Mouse (Mus musculus) heart, embryonic 16.5 days (tissue): Measurements from ENCODE around the gene Cdkn2aipnl. TPM values are rescaled to one million over a fixed set of nuclear protein-coding genes. Genes with fewer than 3 reads are reported as not detected.
A peak's percentile ranks its signal among the peaks of the same experiment; 100 is the strongest.

Experiments used
- ATAC-seq: fragments of 200-750 bp; cut with Nextera tagmentation; replicated peaks from 2 replicates; pipeline ENCODE4 v1.8.0; 2017; ENCODE audit warnings: moderate number of reproducible peaks; ENCODE audit not compliant: insufficient read depth, low FRiP score; ENCODE audit errors: extremely low read depth
- H3K27ac ChIP-seq: fragments of 300-500 bp; sonication (generic); 2 replicates; pipeline ENCODE4 v1.5.1; 2014; ENCODE audit warnings: mild to moderate bottlenecking, low read length, control low read depth, moderate library complexity
- H3K27me3 ChIP-seq: fragments of 300-500 bp; sonication (generic); 2 replicates; pipeline ENCODE4 v1.6.1; 2014; ENCODE audit warnings: low read length, mixed read lengths; ENCODE audit not compliant: control insufficient read depth, insufficient read depth
- H3K36me3 ChIP-seq: fragments of 300-500 bp; sonication (generic); 2 replicates; pipeline ENCODE4 v1.6.1; 2014; ENCODE audit not compliant: control insufficient read depth, insufficient read depth
- H3K4me1 ChIP-seq: fragments of 300-500 bp; sonication (generic); 2 replicates; pipeline ENCODE4 v1.6.1; 2014; ENCODE audit warnings: low read length, mixed read lengths; ENCODE audit not compliant: control insufficient read depth, insufficient read depth
- H3K4me2 ChIP-seq: fragments of 300-500 bp; sonication (generic); 2 replicates; pipeline ENCODE4 v1.6.1; 2014; ENCODE audit warnings: low read depth, mild to moderate bottlenecking, control low read depth, low read length
- H3K4me3 ChIP-seq: fragments of 300-500 bp; sonication (generic); 2 replicates; pipeline ENCODE4 v1.5.1; 2014; ENCODE audit warnings: mild to moderate bottlenecking, control low read depth, low read length
- H3K9ac ChIP-seq: fragments of 300-500 bp; sonication (generic); 2 replicates; pipeline ENCODE4 v1.6.1; 2014; ENCODE audit warnings: low read length, control low read depth
- H3K9me3 ChIP-seq: fragments of 300-500 bp; sonication (generic); replicated peaks from 2 replicates; pipeline ENCODE4 v1.6.1; 2016; ENCODE audit warnings: low read length; ENCODE audit not compliant: control insufficient read depth
- WGBS: fragments of 180-500 bp; shearing (Covaris S2); extraction: QIAGEN DNeasy Blood & Tissue Kit; methylation state at CpG from one replicate; pipeline ENCODE4 v1.1.7; 2014; 5-methylcytosine and 5-hydroxymethylcytosine counted together
- polyA plus RNA-seq: library from polyadenylated mRNA; unstranded; fragments of >200 nt; fragmentation: Nextera tagmentation; extraction: Ambion mirVana; gene quantifications from 2 replicates; pipeline ENCODE4 v1.2.1, GENCODE M21; 2015

Gene Cdkn2aipnl
- polyA plus RNA-seq, 1 experiment from 2014 or later, result 81.1 TPM

DNA sequence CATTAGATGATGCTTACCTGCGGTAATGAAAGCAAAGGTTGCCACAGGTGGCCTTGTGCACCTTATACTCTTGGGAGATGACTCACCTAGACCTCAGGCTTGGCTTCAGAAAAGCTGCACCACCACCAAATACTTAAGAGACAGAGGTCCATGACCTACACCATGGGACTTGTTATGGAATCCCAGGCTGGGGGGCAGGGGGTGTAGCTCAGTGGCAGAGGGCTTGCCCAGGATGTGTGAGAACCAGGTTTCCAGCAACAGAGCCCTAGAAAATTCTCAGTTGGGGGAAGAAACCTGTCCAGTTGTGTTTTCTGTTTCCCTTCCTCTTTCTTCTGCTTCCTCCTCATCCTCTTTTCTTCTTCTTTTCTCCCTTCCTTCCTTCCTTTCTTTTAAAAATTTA, 36.3 kb upstream of the Cdkn2aipnl start:
- H3K4me3 ChIP-seq, result no peak overlapping the region
- H3K9ac ChIP-seq, result no peak overlapping the region
- H3K27ac ChIP-seq, result no peak overlapping the region
- H3K36me3 ChIP-seq, result no peaks in the 10 kb centered on the region
- 89% methylated on average over 1 of the region's 1 CpGs for WGBS
- no peaks in the 10 kb centered on the region for H3K4me1 ChIP-seq
- no peak for ATAC-seq
- no peaks in the 10 kb centered on the region for H3K27me3 ChIP-seq
- no peaks in the 10 kb centered on the region for H3K9me3 ChIP-seq
- no peak overlapping the region for H3K4me2 ChIP-seq

DNA sequence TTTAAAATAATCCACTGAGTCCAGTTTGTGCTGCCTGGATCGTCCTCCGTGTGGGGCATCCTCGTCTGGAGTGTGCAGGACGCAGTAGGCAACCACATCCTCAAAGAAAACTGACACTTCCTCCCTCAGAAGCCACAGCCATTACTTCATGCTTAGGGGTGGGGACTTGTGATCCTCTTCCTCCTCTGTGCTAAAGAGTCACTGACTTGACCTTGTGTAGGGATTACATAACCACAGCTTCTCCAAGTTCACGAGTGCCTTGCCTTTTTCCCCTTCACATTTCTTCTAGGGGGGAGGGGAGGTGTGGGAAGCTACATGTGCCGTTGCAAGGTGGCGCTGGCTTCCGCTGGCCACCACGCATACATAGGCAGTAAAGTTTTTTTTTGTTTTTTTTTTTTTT, 35.7 kb upstream of the Cdkn2aipnl start:
- Histone ChIP-seq H3K9me3 (no peaks in the 10 kb centered on the region), H3K4me1 (no peaks in the 10 kb centered on the region), H3K4me2 (no peak overlapping the region), H3K4me3 (no peak overlapping the region), H3K36me3 (no peaks in the 10 kb centered on the region), H3K9ac (no peak overlapping the region), H3K27ac (no peak overlapping the region), H3K27me3 (no peaks in the 10 kb centered on the region)
- WGBS, result 75% methylated on average over 9 of the region's 9 CpGs
- no peak for ATAC-seq

DNA sequence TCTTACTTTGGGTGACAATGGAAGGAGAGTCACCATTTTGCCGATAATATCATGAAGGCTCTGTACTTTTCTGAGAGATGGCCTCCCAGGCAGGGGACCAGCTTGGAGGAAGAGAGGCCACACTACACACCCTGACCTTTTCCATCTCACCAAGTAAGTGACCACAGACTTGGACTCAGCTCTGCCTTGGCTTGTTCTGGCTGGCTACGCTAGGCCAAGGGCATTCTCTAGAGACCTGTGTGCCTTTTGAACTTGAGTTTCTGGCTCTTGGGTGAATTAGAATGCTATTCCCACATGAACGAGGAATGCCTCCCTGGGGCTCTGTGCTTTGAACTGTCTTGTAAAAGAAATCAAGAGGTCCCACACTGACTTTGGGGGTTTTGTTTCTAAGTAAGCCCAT, 33.2 kb upstream of the Cdkn2aipnl start:
- Histone ChIP-seq H3K9me3 (no peaks in the 10 kb centered on the region), H3K4me1 (peaks cover 2% of the 10 kb centered on the region; the same call in 1 of the 2 replicates), H3K27ac (no peak overlapping the region), H3K4me2 (no peak overlapping the region), H3K9ac (no peak overlapping the region), H3K36me3 (no peaks in the 10 kb centered on the region), H3K27me3 (no peaks in the 10 kb centered on the region), H3K4me3 (no peak overlapping the region)
- 80% methylated on average over 3 of the region's 3 CpGs for WGBS
- ATAC-seq, result no peak

DNA sequence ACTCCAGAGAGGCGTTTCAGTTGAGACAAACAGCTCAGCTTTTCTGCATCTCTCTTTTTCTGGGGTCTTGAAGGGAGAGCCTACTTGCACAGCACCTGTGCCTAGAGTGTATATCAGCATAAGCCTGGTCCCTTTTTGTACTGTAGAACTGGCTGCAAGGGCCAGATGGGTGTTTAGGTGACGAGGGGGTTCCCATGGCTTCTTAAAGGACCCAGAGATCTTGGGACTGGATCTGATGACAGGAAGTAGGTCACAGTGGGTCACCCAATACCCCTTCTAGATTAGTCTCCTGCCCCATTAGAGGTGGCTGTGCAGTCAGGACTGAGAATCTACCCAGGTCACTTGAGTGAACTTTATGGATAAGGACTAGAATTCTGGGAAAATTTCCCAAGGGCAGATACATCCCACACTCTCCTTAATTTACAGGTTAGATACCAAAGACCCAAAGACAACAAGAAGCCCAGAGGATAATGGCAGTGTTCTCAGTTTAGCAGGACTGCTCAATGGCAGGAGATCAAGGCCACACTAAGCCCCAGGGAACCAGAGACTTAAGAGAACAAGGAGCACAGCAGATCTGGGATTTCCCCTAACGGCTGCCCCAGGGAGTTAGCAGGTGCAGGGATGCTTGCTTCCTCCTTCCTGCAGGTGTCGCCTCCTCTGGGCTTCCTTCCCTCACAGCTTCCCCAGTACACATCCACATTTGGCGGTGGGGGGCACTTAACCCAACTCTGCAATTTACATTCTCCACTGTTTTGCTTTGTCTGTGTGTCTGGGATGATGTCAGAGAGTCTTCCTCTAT, 31.6 kb upstream of the Cdkn2aipnl start:
- 55% methylated on average over 5 of the region's 5 CpGs for WGBS
- 0 out of 2 replicates have a peak, but pooled peaks have one; percentile 33 for ATAC-seq
- no peaks in the 10 kb centered on the region for H3K27me3 ChIP-seq

DNA sequence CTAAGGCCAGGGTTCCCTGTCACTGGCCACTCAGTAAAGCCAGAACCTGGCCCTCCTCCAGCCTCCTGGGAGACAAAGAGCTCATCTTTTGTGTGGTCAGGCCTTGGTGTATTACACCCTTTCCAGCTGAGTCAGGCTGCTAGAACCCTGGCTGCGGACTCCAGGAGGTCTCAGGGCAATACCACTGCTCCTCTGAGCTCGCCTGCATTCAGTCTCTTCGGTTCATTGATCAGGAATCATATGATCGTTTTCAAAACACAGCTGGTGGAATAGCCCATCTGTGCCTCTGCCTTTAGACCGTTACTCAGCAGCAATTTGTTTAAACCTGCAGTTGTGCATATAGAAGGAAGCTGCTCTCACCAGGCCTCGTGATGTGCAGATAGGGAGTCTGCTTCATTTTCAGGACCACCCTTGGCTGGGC, 30.1 kb upstream of the Cdkn2aipnl start:
- ATAC-seq, result no peak
- no peaks in the 10 kb centered on the region for H3K27me3 ChIP-seq
- WGBS, result 75% methylated on average over 6 of the region's 6 CpGs
- H3K4me2 ChIP-seq, result no peak overlapping the region
- no peak overlapping the region for H3K27ac ChIP-seq
- no peak overlapping the region for H3K4me3 ChIP-seq
- no peak overlapping the region for H3K9ac ChIP-seq
- no peaks in the 10 kb centered on the region for H3K9me3 ChIP-seq
- no peaks in the 10 kb centered on the region for H3K36me3 ChIP-seq
- peaks cover 6% of the 10 kb centered on the region for H3K4me1 ChIP-seq

More for the DNA sequence above, 31.6 kb upstream of the Cdkn2aipnl start:
- Histone ChIP-seq H3K27ac (peak overlapping the region; percentile 39; the same call in 1 of the 2 replicates), H3K4me2 (no peak overlapping the region), H3K36me3 (no peaks in the 10 kb centered on the region), H3K4me1 (peaks cover 6% of the 10 kb centered on the region), H3K9me3 (no peaks in the 10 kb centered on the region), H3K4me3 (no peak overlapping the region), H3K9ac (no peak overlapping the region)

DNA sequence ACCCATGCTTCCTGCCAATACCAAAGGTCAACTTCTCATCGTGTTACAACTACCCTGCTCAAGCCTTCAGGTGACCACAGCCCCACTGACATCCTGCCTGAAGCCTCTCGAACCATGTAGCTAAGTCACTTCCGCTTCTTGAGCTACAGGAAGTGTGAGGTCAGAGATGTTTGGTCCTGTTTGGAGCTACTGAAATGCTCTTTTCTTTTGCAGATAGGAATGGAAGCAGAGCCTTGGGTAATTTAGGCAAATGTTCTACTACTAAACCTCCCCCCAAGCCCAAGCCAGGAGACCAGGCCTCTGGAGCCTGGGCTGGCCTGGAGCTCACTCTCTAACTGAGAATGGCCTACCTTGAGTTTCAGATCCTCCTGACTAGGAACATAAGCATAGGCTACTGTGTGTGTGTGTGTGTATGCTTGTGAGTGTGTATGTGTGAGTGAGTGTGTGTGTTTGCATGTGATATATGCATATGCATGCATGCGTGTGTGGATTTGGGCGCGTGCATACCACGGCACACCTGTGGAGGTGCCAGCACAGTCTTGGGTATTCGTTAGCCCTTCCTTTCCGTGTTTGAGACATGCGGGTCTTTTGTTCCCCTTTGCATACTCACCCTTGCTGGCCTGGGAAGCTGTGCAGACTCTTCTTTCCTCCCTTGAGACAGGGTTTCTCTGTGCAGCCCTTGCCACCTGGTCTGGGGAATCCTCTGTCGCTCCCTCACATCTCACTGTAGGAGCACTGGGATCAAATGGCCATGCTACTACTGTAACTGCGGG, 28.5 kb upstream of the Cdkn2aipnl start:
- no peak overlapping the region for H3K9ac ChIP-seq
- peaks cover 8% of the 10 kb centered on the region for H3K4me1 ChIP-seq
- peak overlapping the region; percentile 15; the same call in 1 of the 2 replicates for H3K27ac ChIP-seq
- no peaks in the 10 kb centered on the region for H3K9me3 ChIP-seq
- H3K27me3 ChIP-seq, result no peaks in the 10 kb centered on the region
- no peak overlapping the region for H3K4me2 ChIP-seq
- H3K36me3 ChIP-seq, result no peaks in the 10 kb centered on the region
- no peak for ATAC-seq
- no peak overlapping the region for H3K4me3 ChIP-seq
- 74% methylated on average over 12 of the region's 12 CpGs for WGBS

DNA sequence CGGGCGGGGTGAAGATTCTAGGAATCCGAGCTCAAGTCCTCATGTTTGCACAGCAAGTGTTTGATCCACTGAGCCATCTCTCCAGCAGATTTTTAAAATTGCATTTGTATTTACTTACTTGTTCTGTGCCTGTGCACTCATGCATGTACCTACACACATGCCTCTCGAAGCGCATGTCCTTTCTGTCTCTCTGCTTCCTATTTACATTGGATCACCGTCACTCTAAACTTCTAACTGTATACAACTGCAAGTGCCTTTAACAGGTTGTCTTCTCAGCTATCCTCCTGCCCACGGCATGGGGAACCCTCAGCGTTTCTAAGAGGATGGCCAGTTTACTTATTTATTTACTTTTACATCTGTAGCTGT, 27.9 kb upstream of the Cdkn2aipnl start:
- 76% methylated on average over 8 of the region's 8 CpGs for WGBS
- no peak overlapping the region for H3K4me2 ChIP-seq
- no peak overlapping the region for H3K4me3 ChIP-seq
- H3K9ac ChIP-seq, result no peak overlapping the region
- H3K36me3 ChIP-seq, result no peaks in the 10 kb centered on the region
- H3K27ac ChIP-seq, result no peak overlapping the region
- no peaks in the 10 kb centered on the region for H3K27me3 ChIP-seq
- no peaks in the 10 kb centered on the region for H3K9me3 ChIP-seq
- no peak for ATAC-seq
- H3K4me1 ChIP-seq, result peaks cover 8% of the 10 kb centered on the region

DNA sequence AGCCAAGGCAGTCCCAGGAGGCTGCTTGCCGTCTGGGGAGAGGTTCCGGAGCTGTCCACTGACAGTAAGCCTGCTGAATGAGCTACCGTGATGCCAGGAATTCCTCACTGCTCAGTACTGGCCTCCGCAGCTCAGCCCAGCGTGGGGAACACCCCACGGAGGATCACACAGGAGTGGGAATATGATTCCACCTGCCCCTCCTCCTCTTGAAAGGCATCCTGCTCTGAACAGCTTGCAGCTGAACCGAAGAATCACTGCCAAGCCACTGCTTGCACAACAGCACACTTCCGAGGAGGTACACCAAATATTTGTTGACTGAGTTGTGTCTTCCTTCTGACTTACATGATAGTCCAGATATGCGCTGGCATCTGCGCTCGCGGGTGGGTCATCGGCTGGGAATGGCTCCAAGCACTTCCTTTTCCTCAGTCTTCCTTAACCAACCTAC, 26.9 kb upstream of the Cdkn2aipnl start:
- H3K36me3 ChIP-seq, result no peaks in the 10 kb centered on the region

More for the DNA sequence above, 26.9 kb upstream of the Cdkn2aipnl start:
- Histone ChIP-seq H3K27ac (no peak overlapping the region), H3K4me2 (no peak overlapping the region), H3K9ac (no peak overlapping the region), H3K27me3 (no peaks in the 10 kb centered on the region), H3K4me1 (peaks cover 16% of the 10 kb centered on the region), H3K4me3 (no peak overlapping the region), H3K9me3 (no peaks in the 10 kb centered on the region)
- WGBS, result 38% methylated on average over 13 of the region's 13 CpGs
- no peak for ATAC-seq
